Mouse (Mus musculus): ENCODE results near the gene Inpp5e. TPM values are rescaled to one million over a fixed set of nuclear protein-coding genes. Genes with fewer than 3 reads are reported as not detected.

Inpp5e gene
- polyA plus RNA-seq, 1 experiment from 2014 or later = 32.7 TPM

- Histone ChIP-seq H3K9ac (no peak overlapping the region), H3K4me1 (peaks cover 32% of the 10 kb centered on the region), H3K36me3 (peaks cover 59% of the 10 kb centered on the region), H3K9me3 (no peaks in the 10 kb centered on the region), H3K27me3 (replicated peaks) (no peaks in the 10 kb centered on the region), H3K4me3 (no peak overlapping the region), H3K4me2 (replicated peaks) (no peak overlapping the region), H3K27ac (no peak overlapping the region)
- 80% methylated on average over 5 of the region's 5 CpGs for WGBS
- no peak for ATAC-seq (ENCODE audit: low FRiP score, low read depth)
These were observed 1.1 kb upstream of the Inpp5e start for GRCm38 (mm10) chr2:26410091-26410490.

GRCm38 (mm10) chr2:26409362-26409761, 359 bp upstream of the Inpp5e start:
- Histone ChIP-seq H3K36me3 (peaks cover 53% of the 10 kb centered on the region), H3K9me3 (no peaks in the 10 kb centered on the region), H3K9ac (no peak overlapping the region), H3K4me2 (replicated peaks) (peak overlapping the region; percentile 81), H3K4me1 (peaks cover 38% of the 10 kb centered on the region), H3K27me3 (replicated peaks) (no peaks in the 10 kb centered on the region), H3K27ac (no peak overlapping the region), H3K4me3 (peak overlapping the region; percentile 92; the same call in 1 of the 2 replicates)
- peak; percentile 49; the same call in 1 of the 2 replicates for ATAC-seq (ENCODE audit: low FRiP score, low read depth)
- WGBS = 59% methylated on average over 3 of the region's 3 CpGs

GRCm38 (mm10) chr2:26403306-26403705, 5.7 kb downstream of the Inpp5e start:
- Histone ChIP-seq H3K27ac (no peak overlapping the region), H3K4me3 (no peak overlapping the region), H3K9ac (no peak overlapping the region), H3K27me3 (replicated peaks) (no peaks in the 10 kb centered on the region), H3K9me3 (no peaks in the 10 kb centered on the region), H3K4me2 (replicated peaks) (no peak overlapping the region), H3K4me1 (peaks cover 36% of the 10 kb centered on the region), H3K36me3 (peaks cover 43% of the 10 kb centered on the region)
- no peak for ATAC-seq (ENCODE audit: low FRiP score, low read depth)
- WGBS = 79% methylated on average over 8 of the region's 8 CpGs

GRCm38 (mm10) chr2:26402265-26402664, 6.7 kb downstream of the Inpp5e start:
- Histone ChIP-seq H3K9me3 (no peaks in the 10 kb centered on the region), H3K4me1 (peaks cover 26% of the 10 kb centered on the region), H3K4me2 (replicated peaks) (no peak overlapping the region), H3K9ac (no peak overlapping the region), H3K36me3 (peaks cover 51% of the 10 kb centered on the region), H3K27ac (no peak overlapping the region), H3K27me3 (replicated peaks) (no peaks in the 10 kb centered on the region), H3K4me3 (no peak overlapping the region)
- WGBS = 89% methylated on average over 1 of the region's 1 CpGs
- ATAC-seq (ENCODE audit: low FRiP score, low read depth) = no peak

GRCm38 (mm10) chr2:26401023-26401422, 8.0 kb downstream of the Inpp5e start:
- ATAC-seq (ENCODE audit: low FRiP score, low read depth) = no peak
- Histone ChIP-seq H3K9me3 (no peaks in the 10 kb centered on the region), H3K9ac (no peak overlapping the region), H3K4me1 (peaks cover 13% of the 10 kb centered on the region), H3K27ac (no peak overlapping the region), H3K4me2 (replicated peaks) (no peak overlapping the region), H3K36me3 (peaks cover 58% of the 10 kb centered on the region), H3K27me3 (replicated peaks) (no peaks in the 10 kb centered on the region), H3K4me3 (no peak overlapping the region)
- 90% methylated on average over 4 of the region's 4 CpGs for WGBS

- H3K27me3 ChIP-seq (replicated peaks) = no peaks in the 10 kb centered on the region
- no peaks in the 10 kb centered on the region for H3K9me3 ChIP-seq
- 91% methylated on average over 5 of the region's 5 CpGs for WGBS
- no peak for ATAC-seq (ENCODE audit: low FRiP score, low read depth)
- peaks cover 65% of the 10 kb centered on the region for H3K36me3 ChIP-seq
- H3K4me2 ChIP-seq (replicated peaks) = no peak overlapping the region
- H3K4me1 ChIP-seq = 0 out of 2 replicates have a peak, but pooled peaks cover 7% of the 10 kb centered on the region
- no peak overlapping the region for H3K27ac ChIP-seq
- no peak overlapping the region for H3K4me3 ChIP-seq
- H3K9ac ChIP-seq = no peak overlapping the region
These were observed 8.7 kb downstream of the Inpp5e start for GRCm38 (mm10) chr2:26400296-26400695.

- no peaks in the 10 kb centered on the region for H3K27me3 ChIP-seq (replicated peaks)
- H3K9ac ChIP-seq = no peak overlapping the region
- WGBS = 90% methylated on average over 5 of the region's 5 CpGs
- no peak overlapping the region for H3K4me3 ChIP-seq
- no peak for ATAC-seq (ENCODE audit: low FRiP score, low read depth)
- H3K27ac ChIP-seq = no peak overlapping the region
- no peaks in the 10 kb centered on the region for H3K9me3 ChIP-seq
- H3K4me2 ChIP-seq (replicated peaks) = no peak overlapping the region
- peaks cover 72% of the 10 kb centered on the region for H3K36me3 ChIP-seq
- H3K4me1 ChIP-seq = 0 out of 2 replicates have a peak, but pooled peaks cover 1% of the 10 kb centered on the region
These were observed 9.4 kb downstream of the Inpp5e start for GRCm38 (mm10) chr2:26399647-26400046.

GRCm38 (mm10) chr2:26398978-26399377, 10.0 kb downstream of the Inpp5e start:
- no peak for ATAC-seq (ENCODE audit: low FRiP score, low read depth)
- H3K36me3 ChIP-seq = peaks cover 78% of the 10 kb centered on the region
- H3K9me3 ChIP-seq = no peaks in the 10 kb centered on the region
- no peak overlapping the region for H3K9ac ChIP-seq
- no peak overlapping the region for H3K4me2 ChIP-seq (replicated peaks)
- no peaks in the 10 kb centered on the region for H3K27me3 ChIP-seq (replicated peaks)
- no peaks in the 10 kb centered on the region for H3K4me1 ChIP-seq
- no peak overlapping the region for H3K27ac ChIP-seq
- no peak overlapping the region for H3K4me3 ChIP-seq
- 94% methylated on average over 8 of the region's 8 CpGs for WGBS

GRCm38 (mm10) chr2:26391617-26392016, 17.4 kb downstream of the Inpp5e start:
- Histone ChIP-seq H3K4me3 (no peak overlapping the region), H3K4me1 (peaks cover 23% of the 10 kb centered on the region), H3K9ac (no peak overlapping the region), H3K9me3 (no peaks in the 10 kb centered on the region), H3K36me3 (peaks cover 73% of the 10 kb centered on the region), H3K27me3 (replicated peaks) (no peaks in the 10 kb centered on the region), H3K27ac (no peak overlapping the region), H3K4me2 (replicated peaks) (no peak overlapping the region)
- 92% methylated on average over 6 of the region's 6 CpGs for WGBS
- no peak for ATAC-seq (ENCODE audit: low FRiP score, low read depth)

- WGBS = 91% methylated on average over 3 of the region's 3 CpGs
- Histone ChIP-seq H3K4me3 (no peak overlapping the region), H3K9ac (no peak overlapping the region)
These were observed 18.0 kb downstream of the Inpp5e start for GRCm38 (mm10) chr2:26390954-26391353.

GRCm38 (mm10) chr2:26389154-26389690, 19.8 kb downstream of the Inpp5e start, which contains the start of the genes Entr1 and Pmpca:
Gene Entr1, minus strand, starts transcription at chr2:26389316.
Gene Pmpca, plus strand, starts transcription at chr2:26389339.
- Histone ChIP-seq H3K9ac (peak within 1 kb of the TSS; percentile 97), H3K36me3 (peaks cover 73% of the 10 kb centered on the region), H3K9me3 (no peaks in the 10 kb centered on the region), H3K4me3 (peak within 1 kb of the TSS; percentile 97), H3K4me1 (peaks cover 23% of the 10 kb centered on the region), H3K27ac (no peak within 1 kb of the TSS), H3K27me3 (replicated peaks) (no peaks in the 10 kb centered on the region), H3K4me2 (replicated peaks) (peak within 1 kb of the TSS; percentile 100)
- WGBS = under 1% methylated on average over 60 of the region's 60 CpGs
- peak; percentile 81 for ATAC-seq (ENCODE audit: low FRiP score, low read depth)

More at GRCm38 (mm10) chr2:26390954-26391353, 18.0 kb downstream of the Inpp5e start:
- Histone ChIP-seq H3K4me1 (peaks cover 23% of the 10 kb centered on the region), H3K36me3 (peaks cover 73% of the 10 kb centered on the region), H3K4me2 (replicated peaks) (0 out of 2 replicates have a peak overlapping the region, but pooled peaks have one; percentile 5), H3K9me3 (no peaks in the 10 kb centered on the region), H3K27ac (no peak overlapping the region), H3K27me3 (replicated peaks) (no peaks in the 10 kb centered on the region)
- ATAC-seq (ENCODE audit: low FRiP score, low read depth) = no peak

GRCm38 (mm10) chr2:26388682-26389153, 20.3 kb downstream of the Inpp5e start:
- Histone ChIP-seq H3K9me3 (no peaks in the 10 kb centered on the region), H3K27me3 (replicated peaks) (no peaks in the 10 kb centered on the region), H3K4me2 (replicated peaks) (peak overlapping the region; percentile 100), H3K4me3 (peak overlapping the region; percentile 97), H3K4me1 (peaks cover 23% of the 10 kb centered on the region), H3K27ac (no peak overlapping the region), H3K9ac (peak overlapping the region; percentile 97), H3K36me3 (peaks cover 73% of the 10 kb centered on the region)
- peak; percentile 62 for ATAC-seq (ENCODE audit: low FRiP score, low read depth)
- WGBS = under 1% methylated on average over 45 of the region's 45 CpGs

- no peaks in the 10 kb centered on the region for H3K27me3 ChIP-seq (replicated peaks)
- no peak for ATAC-seq (ENCODE audit: low FRiP score, low read depth)
- H3K27ac ChIP-seq = no peak overlapping the region
- peak overlapping the region; percentile 100 for H3K4me2 ChIP-seq (replicated peaks)
- no peaks in the 10 kb centered on the region for H3K9me3 ChIP-seq
- peak overlapping the region; percentile 97 for H3K9ac ChIP-seq
- 89% methylated on average over 3 of the region's 3 CpGs for WGBS
- H3K36me3 ChIP-seq = peaks cover 73% of the 10 kb centered on the region
- H3K4me1 ChIP-seq = peaks cover 23% of the 10 kb centered on the region
- H3K4me3 ChIP-seq = peak overlapping the region; percentile 97; the same call in 1 of the 2 replicates
These were observed 21.3 kb downstream of the Inpp5e start for GRCm38 (mm10) chr2:26387713-26388112.
